Mouse (Mus musculus) forebrain, embryonic 15.5 days (tissue): ENCODE results near the gene Brd3. TPM values are rescaled to one million over a fixed set of nuclear protein-coding genes. Genes with fewer than 3 reads are reported as not detected.

Source experiments
- ATAC-seq: fragments of 200-750 bp; cut with Nextera tagmentation; replicated peaks from 2 replicates; pipeline ENCODE4 v1.8.0; 2017; ENCODE audit warnings: mild to moderate bottlenecking, moderate TSS enrichment, moderate library complexity
- H3K27ac ChIP-seq: fragments of 300-500 bp; sonication (generic); replicated peaks from 2 replicates; pipeline ENCODE4 v1.5.1; 2015; ENCODE audit warnings: mild to moderate bottlenecking, inconsistent platforms
- H3K27me3 ChIP-seq: fragments of 300-500 bp; sonication (generic); 2 replicates; pipeline ENCODE4 v1.6.1; 2015; ENCODE audit warnings: inconsistent platforms
- H3K36me3 ChIP-seq: fragments of 300-500 bp; sonication (generic); 2 replicates; pipeline ENCODE4 v1.6.1; 2015; ENCODE audit warnings: mild to moderate bottlenecking, inconsistent platforms
- H3K4me1 ChIP-seq: fragments of 300-500 bp; sonication (generic); 2 replicates; pipeline ENCODE4 v1.6.1; 2015; ENCODE audit warnings: inconsistent platforms
- H3K4me2 ChIP-seq: fragments of 300-500 bp; sonication (generic); replicated peaks from 2 replicates; pipeline ENCODE4 v1.6.1; 2015; ENCODE audit warnings: mild to moderate bottlenecking, inconsistent platforms
- H3K4me3 ChIP-seq: fragments of 300-500 bp; sonication (generic); 2 replicates; pipeline ENCODE4 v1.5.1; 2015; ENCODE audit warnings: mild to moderate bottlenecking, inconsistent platforms
- H3K9ac ChIP-seq: fragments of 300-500 bp; sonication (generic); replicated peaks from 2 replicates; pipeline ENCODE4 v1.6.1; 2015; ENCODE audit warnings: mild to moderate bottlenecking, inconsistent platforms
- H3K9me3 ChIP-seq: fragments of 300-500 bp; sonication (generic); 2 replicates; pipeline ENCODE4 v1.6.1; 2016; ENCODE audit warnings: inconsistent platforms
- WGBS: fragments of 180-500 bp; shearing (Covaris S2); methylation state at CpG from one replicate; pipeline ENCODE4 v1.1.7; 2015; ENCODE audit warnings: mixed read lengths; 5-methylcytosine and 5-hydroxymethylcytosine counted together
- polyA plus RNA-seq: library from polyadenylated mRNA; unstranded; fragments of >200 nt; fragmentation: Nextera tagmentation; extraction: Ambion mirVana; gene quantifications from 2 replicates; pipeline ENCODE4 v1.2.1, GENCODE M21; 2015

The Brd3 gene
- polyA plus RNA-seq, 1 experiment from 2014 or later: 142 TPM

- no peak overlapping the region for H3K4me2 ChIP-seq
- WGBS: 92% methylated on average over 4 of the region's 4 CpGs
- H3K4me1 ChIP-seq: no peaks in the 10 kb centered on the region
- no peak for ATAC-seq
- H3K4me3 ChIP-seq: no peak overlapping the region
- H3K27ac ChIP-seq: no peak overlapping the region
- H3K9ac ChIP-seq: no peak overlapping the region
- H3K9me3 ChIP-seq: no peaks in the 10 kb centered on the region
- H3K36me3 ChIP-seq: peaks cover 71% of the 10 kb centered on the region
- no peaks in the 10 kb centered on the region for H3K27me3 ChIP-seq
These were observed 45.4 kb downstream of the Brd3 start for GRCm38 (mm10) chr2:27461881-27462660.

DNA sequence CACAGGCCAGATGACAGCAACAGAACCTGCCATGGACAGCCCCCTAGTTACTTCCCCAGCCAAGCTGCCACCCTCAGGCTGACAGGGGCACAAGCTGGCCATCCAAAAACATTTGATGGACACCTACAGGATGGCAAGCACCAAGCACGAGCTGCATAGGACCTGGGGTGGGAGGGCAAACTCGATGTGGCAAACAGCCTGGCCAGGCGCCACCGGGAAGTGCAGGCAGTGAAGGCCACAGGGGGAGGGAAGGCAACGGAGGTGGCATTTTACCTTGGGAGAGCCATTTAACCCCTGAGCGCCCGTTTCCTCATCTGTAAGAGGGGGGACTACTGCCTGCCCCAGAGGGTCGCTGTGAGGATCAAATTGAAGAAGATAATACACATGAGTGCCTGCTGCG is 46.8 kb downstream of the Brd3 start:
- no peak for ATAC-seq
- H3K36me3 ChIP-seq: peaks cover 84% of the 10 kb centered on the region
- H3K4me2 ChIP-seq: no peak overlapping the region
- H3K9ac ChIP-seq: no peak overlapping the region
- H3K27me3 ChIP-seq: no peaks in the 10 kb centered on the region
- H3K27ac ChIP-seq: no peak overlapping the region
- H3K4me1 ChIP-seq: no peaks in the 10 kb centered on the region
- 67% methylated on average over 9 of the region's 9 CpGs for WGBS
- no peaks in the 10 kb centered on the region for H3K9me3 ChIP-seq
- no peak overlapping the region for H3K4me3 ChIP-seq

DNA sequence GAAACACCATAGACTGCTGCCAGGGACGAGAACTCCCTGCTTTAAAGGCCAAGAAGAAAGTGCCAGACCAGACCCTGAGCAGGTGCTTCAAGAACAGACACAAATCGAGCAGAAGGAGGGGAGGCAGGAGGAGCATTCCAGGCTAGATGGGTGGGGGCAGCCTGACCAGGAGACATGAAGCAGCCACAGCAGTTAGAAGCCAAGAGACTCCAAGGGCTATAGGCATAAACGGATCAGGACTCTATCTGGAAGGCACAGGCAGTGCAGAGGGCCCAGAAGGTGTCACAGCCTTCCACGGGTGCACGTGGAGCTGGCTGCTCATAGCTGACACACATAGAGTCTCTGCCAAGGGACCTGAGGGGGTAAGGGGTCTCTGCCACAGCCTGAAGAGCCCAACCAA is 47.3 kb downstream of the Brd3 start:
- Histone ChIP-seq H3K27ac (no peak overlapping the region), H3K9me3 (no peaks in the 10 kb centered on the region), H3K27me3 (no peaks in the 10 kb centered on the region), H3K36me3 (peaks cover 89% of the 10 kb centered on the region), H3K9ac (no peak overlapping the region), H3K4me3 (no peak overlapping the region), H3K4me2 (no peak overlapping the region), H3K4me1 (no peaks in the 10 kb centered on the region)
- 86% methylated on average over 5 of the region's 5 CpGs for whole genome bisulfite sequencing
- ATAC-seq: no peak

DNA sequence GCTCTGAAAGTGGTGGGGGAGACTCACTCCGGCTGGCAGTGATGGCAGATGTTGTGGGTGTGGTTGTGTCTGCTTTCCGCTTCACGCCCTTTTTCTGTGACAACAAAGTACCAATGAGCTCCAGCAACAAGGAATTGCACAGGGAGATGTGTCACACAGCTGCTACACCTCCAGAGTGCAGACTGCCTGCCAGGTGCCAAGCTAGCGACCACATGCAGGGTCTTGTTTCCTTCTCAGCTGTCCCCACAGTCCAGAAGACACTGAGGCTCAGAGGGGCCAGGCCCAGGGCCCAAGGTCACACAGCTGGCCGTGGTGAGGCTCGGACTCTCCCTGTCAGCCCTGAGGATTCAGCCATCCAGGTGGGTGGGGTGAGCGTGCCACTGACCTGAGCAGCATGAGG is 47.7 kb downstream of the Brd3 start:
- H3K27ac ChIP-seq: no peak overlapping the region
- H3K4me2 ChIP-seq: no peak overlapping the region
- no peaks in the 10 kb centered on the region for H3K27me3 ChIP-seq
- H3K36me3 ChIP-seq: peaks cover 92% of the 10 kb centered on the region
- 88% methylated on average over 7 of the region's 7 CpGs for WGBS
- ATAC-seq: no peak
- H3K9me3 ChIP-seq: no peaks in the 10 kb centered on the region
- H3K4me1 ChIP-seq: no peaks in the 10 kb centered on the region
- no peak overlapping the region for H3K4me3 ChIP-seq
- no peak overlapping the region for H3K9ac ChIP-seq

- no peak overlapping the region for H3K9ac ChIP-seq
- H3K27me3 ChIP-seq: no peaks in the 10 kb centered on the region
- WGBS: 91% methylated on average over 14 of the region's 14 CpGs
- H3K4me1 ChIP-seq: no peaks in the 10 kb centered on the region
- H3K4me3 ChIP-seq: no peak overlapping the region
- H3K9me3 ChIP-seq: no peaks in the 10 kb centered on the region
- no peak overlapping the region for H3K4me2 ChIP-seq
- ATAC-seq: no peak
- H3K36me3 ChIP-seq: peaks cover 94% of the 10 kb centered on the region
- H3K27ac ChIP-seq: no peak overlapping the region
These were observed 57.2 kb downstream of the Brd3 start for GRCm38 (mm10) chr2:27450226-27450625.

- Histone ChIP-seq H3K27ac (no peak overlapping the region), H3K9me3 (no peaks in the 10 kb centered on the region), H3K36me3 (peaks cover 73% of the 10 kb centered on the region), H3K4me3 (no peak overlapping the region), H3K9ac (no peak overlapping the region), H3K4me2 (no peak overlapping the region), H3K4me1 (peaks cover 10% of the 10 kb centered on the region), H3K27me3 (no peaks in the 10 kb centered on the region)
- no peak for ATAC-seq
- 84% methylated on average over 5 of the region's 5 CpGs for WGBS
These were observed 59.7 kb downstream of the Brd3 start for GRCm38 (mm10) chr2:27447782-27448181.

DNA sequence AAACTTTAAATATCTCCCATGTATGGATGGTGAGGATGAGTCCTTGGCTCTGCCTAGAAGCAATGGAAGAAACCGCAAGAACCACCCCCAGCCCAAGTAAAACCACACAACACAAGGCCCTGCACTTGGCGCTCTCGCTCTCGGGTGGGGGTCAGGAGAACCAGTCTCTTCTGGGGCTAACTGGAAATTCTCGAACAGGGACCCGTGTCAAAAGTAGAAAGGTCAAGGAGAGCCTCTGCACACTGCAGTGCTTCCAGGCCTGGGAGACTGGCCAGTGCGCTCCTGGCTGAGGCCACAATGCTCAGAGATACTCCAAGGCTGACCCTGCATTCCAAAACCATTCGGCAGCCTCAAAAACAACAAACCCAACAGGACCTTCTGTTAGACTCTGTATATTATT is 60.6 kb downstream of the Brd3 start:
- Histone ChIP-seq H3K4me3 (no peak overlapping the region), H3K36me3 (peaks cover 65% of the 10 kb centered on the region), H3K9me3 (no peaks in the 10 kb centered on the region), H3K27me3 (no peaks in the 10 kb centered on the region), H3K27ac (no peak overlapping the region), H3K4me1 (peaks cover 15% of the 10 kb centered on the region), H3K4me2 (no peak overlapping the region), H3K9ac (no peak overlapping the region)
- 91% methylated on average over 8 of the region's 8 CpGs for WGBS
- ATAC-seq: no peak

DNA sequence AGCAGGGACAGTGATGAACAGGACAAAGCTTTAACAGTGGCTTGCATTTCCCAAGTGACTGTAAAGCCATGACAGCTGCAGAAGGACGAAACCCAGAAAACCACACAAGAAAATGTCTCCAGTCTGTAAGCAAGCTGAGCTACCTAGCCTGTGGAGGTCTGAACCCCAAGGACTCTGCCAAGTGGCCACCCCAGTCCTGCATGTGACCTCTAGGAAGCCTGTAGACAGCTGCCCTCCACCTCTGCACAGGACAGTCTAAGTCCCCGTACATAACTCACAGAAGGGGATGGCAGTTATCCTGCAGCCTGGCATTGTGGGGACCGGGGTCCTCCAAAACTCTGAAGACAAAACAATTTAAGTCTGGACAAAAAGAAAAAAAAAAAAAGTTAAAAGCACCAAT is 61.6 kb downstream of the Brd3 start:
- no peak for ATAC-seq
- H3K4me2 ChIP-seq: no peak overlapping the region
- H3K36me3 ChIP-seq: peaks cover 56% of the 10 kb centered on the region
- H3K4me3 ChIP-seq: no peak overlapping the region
- no peaks in the 10 kb centered on the region for H3K9me3 ChIP-seq
- no peak overlapping the region for H3K9ac ChIP-seq
- no peaks in the 10 kb centered on the region for H3K27me3 ChIP-seq
- WGBS: 90% methylated on average over 3 of the region's 3 CpGs
- H3K4me1 ChIP-seq: peaks cover 17% of the 10 kb centered on the region
- no peak overlapping the region for H3K27ac ChIP-seq

GRCm38 (mm10) chr2:27443450-27443708 is 64.1 kb downstream of the Brd3 start:
- Histone ChIP-seq H3K9ac (no peak overlapping the region), H3K36me3 (peaks cover 33% of the 10 kb centered on the region), H3K4me3 (peak overlapping the region; percentile 49), H3K27ac (no peak overlapping the region), H3K4me2 (peak overlapping the region; percentile 55), H3K9me3 (no peaks in the 10 kb centered on the region), H3K4me1 (peaks cover 17% of the 10 kb centered on the region), H3K27me3 (no peaks in the 10 kb centered on the region)
- 81% methylated on average over 5 of the region's 5 CpGs for WGBS
- no peak for ATAC-seq

- Histone ChIP-seq H3K4me2 (peak overlapping the region; percentile 55), H3K9me3 (no peaks in the 10 kb centered on the region), H3K4me1 (peaks cover 17% of the 10 kb centered on the region), H3K27me3 (no peaks in the 10 kb centered on the region), H3K4me3 (peak overlapping the region; percentile 49), H3K36me3 (peaks cover 28% of the 10 kb centered on the region), H3K9ac (peak overlapping the region; percentile 67), H3K27ac (peak overlapping the region; percentile 85)
- 34% methylated on average over 20 of the region's 20 CpGs for WGBS
- ATAC-seq: peak; percentile 59
These were observed 64.6 kb downstream of the Brd3 start for GRCm38 (mm10) chr2:27442708-27443449.

GRCm38 (mm10) chr2:27441767-27442707 is 65.4 kb downstream of the Brd3 start, which contains the start of gene Brd3os:
Brd3os (plus strand) TSS chr2:27442324.
- peak within 1 kb of the TSS; percentile 49 for H3K4me3 ChIP-seq
- H3K9ac ChIP-seq: peak within 1 kb of the TSS; percentile 67
- H3K4me1 ChIP-seq: peaks cover 17% of the 10 kb centered on the region
- no peaks in the 10 kb centered on the region for H3K9me3 ChIP-seq
- WGBS: under 1% methylated on average over 36 of the region's 36 CpGs
- no peaks in the 10 kb centered on the region for H3K27me3 ChIP-seq
- ATAC-seq: peak; percentile 89
- H3K36me3 ChIP-seq: peaks cover 19% of the 10 kb centered on the region
- peak within 1 kb of the TSS; percentile 85 for H3K27ac ChIP-seq
- peak within 1 kb of the TSS; percentile 55 for H3K4me2 ChIP-seq

GRCm38 (mm10) chr2:27438281-27438680 is 69.2 kb downstream of the Brd3 start:
- 24% methylated on average over 11 of the region's 11 CpGs for WGBS
- ATAC-seq: no peak
- 0 out of 2 replicates have a peak, but pooled peaks cover 3% of the 10 kb centered on the region for H3K27me3 ChIP-seq
- no peaks in the 10 kb centered on the region for H3K9me3 ChIP-seq
- H3K9ac ChIP-seq: no peak overlapping the region
- no peak overlapping the region for H3K4me3 ChIP-seq
- H3K4me1 ChIP-seq: peaks cover 12% of the 10 kb centered on the region
- H3K4me2 ChIP-seq: no peak overlapping the region
- H3K27ac ChIP-seq: no peak overlapping the region
- H3K36me3 ChIP-seq: no peaks in the 10 kb centered on the region
